Mouse (Mus musculus) neutrophil, adult 5-6 weeks (primary cell): Measurements from ENCODE around the gene Kcnk16. TPM values are rescaled to one million over a fixed set of nuclear protein-coding genes. Genes with fewer than 3 reads are reported as not detected.
"Not testable (repeated sequence)": the region's sequence is repeated elsewhere in the genome, so short reads cannot be mapped to it uniquely, and the experiment has no call there.

ENCODE experiments used
- ATAC-seq: fragments of 151-379, 151-347 bp; 2 replicates; pipeline ENCODE4 v1.8.0; 2017; ENCODE audit warnings: mild to moderate bottlenecking, moderate TSS enrichment; ENCODE audit not compliant: insufficient number of reproducible peaks, poor library complexity, low FRiP score, severe bottlenecking; ENCODE audit errors: extremely low read depth
- total RNA-seq: library from RNA; stranded (forward); fragments of 200-1000 nt; gene quantifications from 2 replicates; pipeline ENCODE4 v1.2.3, GENCODE M21; 2017

Gene Kcnk16
- not detected in 2 replicates for total RNA-seq

DNA sequence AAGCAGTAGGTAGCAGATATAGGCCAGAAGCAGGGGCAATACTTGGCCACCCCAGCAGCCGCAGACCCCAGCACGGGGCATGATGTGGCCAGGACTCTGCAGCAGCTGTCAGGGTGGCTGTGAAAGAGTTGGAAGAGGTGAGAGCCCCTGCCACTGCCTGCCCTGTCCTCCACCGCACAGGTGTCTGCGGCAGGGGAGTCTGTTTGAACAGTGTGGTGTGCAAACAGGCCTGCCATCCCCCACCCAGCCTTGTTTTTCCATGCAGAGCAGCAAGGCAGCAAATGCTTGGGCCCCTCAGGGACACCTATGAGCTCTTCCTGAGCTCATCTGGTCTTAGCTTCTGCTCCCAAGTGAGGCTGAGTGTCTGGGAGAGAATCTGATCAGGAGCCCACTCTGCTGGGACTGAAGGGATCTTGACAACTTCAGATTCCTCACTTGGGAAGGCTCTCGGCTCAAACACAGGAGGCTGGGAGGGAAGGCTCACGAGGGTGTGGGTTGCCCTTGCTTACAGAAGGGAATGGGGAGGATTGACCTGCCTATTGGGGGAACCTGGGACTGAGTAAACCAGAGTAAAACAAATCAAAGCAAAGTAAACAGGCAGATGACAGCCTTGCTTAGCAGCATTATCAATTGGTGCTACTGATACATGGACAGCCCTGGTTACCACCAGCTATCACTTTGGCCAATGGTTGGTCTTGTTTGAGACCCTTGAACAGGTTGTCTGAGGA is at the start of gene Kcnk16:
Gene Kcnk16, minus strand, starts transcription at position 118 of the 728 bp plus-strand sequence.
- no peak for ATAC-seq

- no peak for ATAC-seq
Observed at GRCm38 (mm10) chr14:20315137-20315536, 46.1 kb upstream of the Kcnk16 start.

DNA sequence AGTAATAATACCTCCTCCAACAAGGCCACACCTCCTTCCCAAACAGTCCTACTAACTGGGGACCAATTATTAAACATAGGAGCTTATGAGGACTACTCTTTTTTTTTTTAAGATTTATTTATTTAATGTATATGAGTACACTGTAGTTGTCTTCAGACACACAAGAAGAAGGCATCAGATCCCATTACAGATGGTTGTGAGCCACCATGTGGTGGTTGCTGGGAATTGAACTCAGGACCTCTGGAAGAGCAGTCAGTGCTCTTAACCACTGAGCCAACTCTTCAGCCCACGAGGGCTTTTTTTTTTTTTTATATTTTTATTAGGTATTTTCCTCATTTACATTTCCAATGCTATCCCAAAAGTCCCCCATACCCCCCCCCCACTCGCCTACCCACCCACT is 36.1 kb upstream of the Kcnk16 start:
- not testable (repeated sequence) for ATAC-seq

DNA sequence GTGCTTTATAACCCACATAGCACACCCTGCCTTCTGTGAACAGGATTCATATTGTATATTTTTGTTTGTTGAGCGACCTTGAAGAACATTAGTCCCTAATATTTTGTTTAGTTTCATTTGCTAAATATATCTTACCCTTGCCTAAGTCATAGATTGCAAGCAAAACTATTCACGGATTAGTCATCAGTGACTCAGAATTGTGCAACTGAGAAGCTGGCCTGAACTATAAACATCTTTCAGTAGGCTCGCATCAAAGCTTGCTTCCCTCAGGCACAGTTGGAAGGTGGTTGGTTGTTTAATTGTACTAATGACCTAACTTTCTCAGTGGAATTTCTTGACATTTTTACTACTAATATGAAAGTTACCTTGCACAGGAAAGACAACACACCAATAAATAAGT is 29.1 kb upstream of the Kcnk16 start:
- no peak for ATAC-seq

DNA sequence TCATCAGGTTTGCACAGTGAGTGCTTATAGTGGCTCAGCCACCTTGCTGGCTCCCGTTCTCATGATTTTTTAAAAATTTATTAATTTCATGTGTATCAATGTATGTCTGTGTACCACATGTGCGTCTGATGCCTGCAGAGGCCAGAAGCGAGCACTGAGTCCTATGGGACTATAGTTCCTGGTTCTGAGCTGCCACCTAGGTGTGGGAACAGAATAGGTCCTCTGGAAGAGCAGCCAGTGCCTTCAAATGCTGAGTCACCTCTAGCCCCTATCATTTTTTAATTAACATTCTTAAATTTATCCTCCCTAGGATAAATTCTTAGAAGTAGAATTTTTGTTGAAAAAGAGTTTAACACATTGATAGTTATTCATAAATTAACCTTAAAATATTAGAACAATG is 28.6 kb upstream of the Kcnk16 start:
- ATAC-seq, result no peak

- no peak for ATAC-seq
Observed at GRCm38 (mm10) chr14:20294947-20295346, 25.9 kb upstream of the Kcnk16 start.

DNA sequence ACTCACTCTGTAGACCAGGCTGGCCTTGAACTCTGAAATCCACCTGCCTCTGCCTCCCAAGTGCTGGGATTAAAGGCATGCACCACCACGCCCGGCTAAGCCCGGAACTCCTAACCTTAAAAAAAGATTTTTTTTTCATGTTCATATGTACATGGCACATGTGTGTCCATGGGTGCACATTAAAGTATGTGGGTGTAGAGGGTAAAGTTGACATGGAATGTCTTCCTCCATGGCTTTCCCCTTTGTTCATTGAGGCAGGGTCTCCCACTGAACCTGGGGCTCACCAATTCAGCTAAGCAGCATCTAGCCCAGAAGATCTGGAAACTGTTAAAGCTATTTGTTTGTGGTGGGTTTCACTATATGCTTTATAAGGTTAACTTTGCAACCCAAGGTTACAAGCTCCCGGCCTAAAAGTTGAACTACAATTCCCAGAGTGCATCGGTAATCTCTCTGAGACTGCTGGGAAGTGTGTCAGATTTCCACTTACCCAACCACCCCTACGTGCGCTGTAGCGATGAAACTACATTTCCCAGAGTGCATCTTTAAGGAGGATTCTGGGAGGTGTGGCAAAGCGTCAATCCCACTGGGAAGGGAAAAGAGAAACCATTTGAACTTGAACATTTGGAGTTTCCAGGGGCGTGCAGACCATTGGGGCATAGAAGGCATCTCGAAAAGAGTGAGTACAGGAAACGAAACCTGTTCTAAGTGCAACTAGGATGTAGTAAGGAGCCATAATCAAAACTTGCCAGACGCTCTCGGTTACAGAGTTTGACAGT is 25.3 kb upstream of the Kcnk16 start, which contains the start of gene Nudt13:
Gene Nudt13, plus strand, starts transcription at position 581 of the 776 bp plus-strand sequence.
- ATAC-seq, result peak; percentile 99

GRCm38 (mm10) chr14:20291391-20291790 is 22.4 kb upstream of the Kcnk16 start:
- no peak for ATAC-seq

GRCm38 (mm10) chr14:20268421-20268820 is 578 bp downstream of the Kcnk16 start:
- no peak for ATAC-seq

GRCm38 (mm10) chr14:20262346-20262745 is 6.7 kb downstream of the Kcnk16 start:
- ATAC-seq, result no peak

DNA sequence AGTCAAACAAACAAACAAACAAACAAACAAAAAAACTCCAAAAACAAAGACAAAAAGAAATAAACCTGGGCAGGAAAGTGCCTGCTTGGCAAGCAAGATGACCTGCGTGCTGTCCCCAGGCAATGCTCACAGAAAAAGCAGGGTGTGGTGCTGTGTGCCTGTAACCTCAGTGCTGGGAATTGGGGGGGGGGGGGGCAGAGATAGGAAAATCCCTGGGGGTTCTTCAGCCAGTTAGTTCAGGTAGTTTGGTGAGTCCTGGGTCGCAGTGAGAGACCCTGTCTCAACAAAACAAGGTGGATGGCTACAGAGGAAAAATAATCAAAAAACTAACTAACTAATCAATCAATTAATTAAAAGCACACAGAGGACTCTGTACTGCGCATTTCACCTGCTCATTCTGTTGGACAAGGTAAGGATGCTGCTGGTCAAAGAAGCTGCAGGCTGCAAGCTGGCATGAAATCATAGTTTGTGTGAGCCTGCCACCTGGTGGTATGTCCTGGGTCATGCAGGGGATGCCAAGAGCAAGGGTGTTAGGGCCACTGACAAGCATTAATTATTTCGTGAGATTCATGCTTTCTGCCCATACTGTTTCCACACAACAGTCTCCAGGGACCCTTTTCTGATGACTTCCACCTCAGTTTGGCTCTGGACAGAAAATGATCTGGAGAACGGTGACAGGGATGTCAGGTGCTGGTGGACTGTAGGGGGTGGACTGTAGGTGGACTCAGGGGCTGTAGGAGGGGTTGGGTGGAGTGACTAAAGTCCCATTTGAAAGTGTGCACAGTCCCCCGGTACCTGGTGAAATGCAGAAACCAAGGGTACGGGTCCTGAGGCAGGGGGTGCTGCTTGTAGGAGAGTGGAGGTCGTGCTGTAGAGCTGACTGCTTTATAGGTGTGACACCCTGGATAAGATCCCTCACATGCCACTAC is 10.6 kb downstream of the Kcnk16 start:
- peak; percentile 62; the same call in 1 of the 2 replicates for ATAC-seq

DNA sequence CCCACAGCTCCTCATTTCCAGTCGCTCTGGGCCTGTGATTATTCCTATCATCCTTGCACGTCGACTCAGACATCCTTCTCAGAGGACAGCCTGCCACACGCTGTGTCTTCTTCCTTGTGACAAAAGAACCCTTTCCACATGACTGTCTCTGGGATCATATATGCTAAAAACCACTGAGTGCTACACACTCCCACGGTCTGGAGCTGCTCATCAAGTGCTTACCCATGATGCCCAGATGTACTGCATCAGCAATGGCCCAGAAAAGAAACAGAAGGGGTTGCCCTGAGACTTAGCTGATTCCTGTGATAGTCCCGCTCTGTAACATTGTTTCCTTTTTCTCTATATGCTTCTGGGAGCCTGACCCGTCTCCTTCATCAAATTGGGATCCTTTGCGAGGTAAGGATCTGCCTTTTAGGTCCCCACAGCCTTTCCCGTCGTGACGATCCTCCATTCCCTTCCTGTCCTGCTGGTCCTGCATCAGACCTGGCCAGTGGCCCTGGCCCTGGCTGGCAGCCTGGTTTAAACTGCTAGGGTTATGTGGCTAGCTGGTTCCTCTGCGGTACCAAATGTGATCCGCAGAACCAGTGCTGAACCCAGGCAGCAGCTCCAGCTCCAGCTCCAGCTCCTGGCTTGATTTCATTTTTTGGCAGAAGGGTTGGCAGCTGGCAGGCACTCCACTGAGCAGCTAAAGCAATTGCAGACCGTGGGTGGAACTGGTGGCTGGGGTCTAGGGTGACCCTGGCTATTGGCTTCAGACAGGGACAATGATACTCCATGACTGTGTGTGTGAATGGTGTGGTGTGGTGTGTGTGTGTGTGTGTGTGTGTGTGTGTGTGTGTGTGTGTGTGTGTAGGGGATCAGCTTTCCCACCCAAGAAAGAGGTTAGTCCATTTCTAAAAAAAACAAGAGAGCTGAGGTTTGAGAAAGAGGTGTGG is 18.5 kb downstream of the Kcnk16 start:
- no peak for ATAC-seq

GRCm38 (mm10) chr14:20248001-20248400 is 21.0 kb downstream of the Kcnk16 start:
- ATAC-seq, result no peak

- no peak for ATAC-seq
Observed at GRCm38 (mm10) chr14:20246811-20247266, 22.2 kb downstream of the Kcnk16 start.

DNA sequence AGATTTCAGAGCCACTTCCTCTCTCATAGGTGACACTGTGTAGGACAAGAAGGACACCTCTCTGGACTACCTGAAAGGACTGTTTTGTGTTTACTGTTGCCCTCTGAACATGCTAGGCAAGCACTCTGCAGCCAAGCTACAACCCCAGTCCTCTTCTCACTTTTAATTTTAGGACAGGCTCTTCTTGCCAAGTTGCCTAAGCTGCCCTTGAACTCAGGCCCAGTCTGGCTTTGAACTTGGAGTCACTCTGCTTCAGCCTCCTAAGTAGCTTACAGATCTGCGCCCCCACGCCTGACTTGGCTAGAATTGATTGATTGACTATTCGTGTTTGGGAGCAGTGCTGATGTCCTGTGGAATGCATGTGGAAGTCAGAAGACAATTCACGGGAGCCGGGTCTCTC is 23.1 kb downstream of the Kcnk16 start:
- ATAC-seq, result no peak

DNA sequence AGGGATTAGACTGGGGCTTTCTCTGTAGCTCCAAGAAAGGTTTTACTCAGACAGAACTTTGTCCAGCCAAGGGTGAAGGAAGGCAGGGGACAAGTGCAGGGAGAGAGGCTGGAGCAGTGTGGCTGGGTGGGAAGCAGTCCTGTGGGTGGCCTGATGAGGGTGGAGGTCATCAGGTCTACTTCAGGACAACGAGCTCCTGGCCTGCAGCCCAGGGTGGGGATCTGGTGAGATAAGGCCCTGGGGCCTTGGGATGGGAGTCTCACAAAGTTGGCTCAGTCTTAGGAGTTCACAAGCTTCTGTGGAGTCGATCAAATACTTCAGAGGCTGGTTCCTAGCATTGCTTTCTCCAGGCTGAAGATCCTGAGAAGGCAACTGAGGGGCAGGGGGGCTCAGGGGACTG is 23.7 kb downstream of the Kcnk16 start:
- no peak for ATAC-seq

DNA sequence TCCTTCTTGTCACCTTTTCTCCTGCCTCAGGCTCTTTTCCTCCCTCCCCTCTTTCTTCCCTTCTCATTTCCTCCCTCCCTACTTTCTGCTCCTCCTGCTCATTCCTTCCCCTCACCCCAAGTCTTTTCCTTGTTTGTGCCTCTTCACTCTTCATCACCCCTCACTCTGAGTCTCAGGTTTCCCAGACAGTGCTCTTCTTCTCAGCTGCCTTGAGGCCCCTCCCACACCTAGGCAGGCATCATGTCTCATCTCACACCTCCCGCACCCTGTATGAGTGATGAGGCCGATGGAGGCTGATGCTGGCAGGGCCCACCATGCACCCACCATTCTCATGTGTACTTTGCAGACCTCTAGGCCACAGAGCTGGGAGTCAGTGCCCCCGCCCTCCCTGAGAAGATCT is 25.8 kb downstream of the Kcnk16 start:
- no peak for ATAC-seq

GRCm38 (mm10) chr14:20242454-20242853 is 26.5 kb downstream of the Kcnk16 start:
- ATAC-seq, result no peak
